Mouse (Mus musculus) CH12.LX (cell line): ENCODE measurements around the gene Tex33. TPM values are rescaled to one million over a fixed set of nuclear protein-coding genes. Genes with fewer than 3 reads are reported as not detected.

Source experiments
- DNase-seq: peaks from one replicate; pipeline ENCODE4 v3.0.0-alpha.2; 2013; ENCODE audit errors: extremely low read depth
- H3K27ac ChIP-seq: 2 replicates; pipeline ENCODE4 v1.5.1; 2012; ENCODE audit warnings: low read depth, mild to moderate bottlenecking, control low read depth, moderate library complexity; ENCODE audit not compliant: insufficient read depth
- H3K27me3 ChIP-seq: replicated peaks from 2 replicates; pipeline ENCODE3; 2012; ENCODE audit warnings: inconsistent platforms
- H3K36me3 ChIP-seq, 2 experiments: replicated peaks in 1 of 2; 2 replicates each; pipeline versions ENCODE3 to v1.6.1; 2012; ENCODE audit warnings: inconsistent platforms in 1 of 2, low read length in 1 of 2, mild to moderate bottlenecking in 1 of 2, mixed read lengths in 1 of 2, moderate library complexity in 1 of 2; ENCODE audit not compliant: control insufficient read depth in 1 of 2, insufficient read depth in 1 of 2
- H3K4me1 ChIP-seq, 2 experiments: 2 replicates each; pipeline ENCODE4 v1.6.1; 2012; ENCODE audit warnings: inconsistent platforms in 1 of 2, moderate library complexity in 1 of 2; ENCODE audit not compliant: insufficient read depth in 2 of 2, control insufficient read depth in 1 of 2
- H3K4me2 ChIP-seq: 2 replicates; pipeline ENCODE4 v1.6.1; 2012; ENCODE audit warnings: low read depth, mild to moderate bottlenecking, control low read depth; ENCODE audit not compliant: poor library complexity, insufficient read depth, severe bottlenecking
- H3K4me3 ChIP-seq, 3 experiments: fragments of 150-350 bp in 1 of 3; sonication (generic) in 1 of 3; replicated peaks in 1 of 3; 2 replicates each; pipeline versions ENCODE3 to v1.5.1; 2011 to 2012; ENCODE audit warnings: low read depth in 2 of 3, low read length in 2 of 3, mild to moderate bottlenecking in 2 of 3, moderate library complexity in 2 of 3, control low read depth in 1 of 3, improper control_type of control experiment in 1 of 3, inconsistent platforms in 1 of 3, mixed read lengths in 1 of 3; ENCODE audit not compliant: poor library complexity in 1 of 3
- H3K79me2 ChIP-seq: replicated peaks from 2 replicates; pipeline ENCODE4 v1.6.1; 2012; ENCODE audit warnings: mild to moderate bottlenecking, moderate library complexity; ENCODE audit not compliant: control insufficient read depth, poor library complexity, insufficient read depth, severe bottlenecking; ENCODE audit errors: extremely low read depth
- H3K9ac ChIP-seq: 2 replicates; pipeline ENCODE4 v1.6.1; 2012; ENCODE audit warnings: low read depth, mild to moderate bottlenecking, control low read depth, moderate library complexity; ENCODE audit not compliant: insufficient read depth
- H3K9me3 ChIP-seq: replicated peaks from 2 replicates; pipeline ENCODE3; 2012; ENCODE audit warnings: low read length, inconsistent platforms, mixed read lengths
- CTCF ChIP-seq, 2 experiments: IDR thresholded peaks in 1 of 2; conservative IDR thresholded peaks in 1 of 2; 2 replicates each; pipeline ENCODE4 v1.5.1; 2011 to 2012; ENCODE audit warnings: low read depth in 2 of 2, low read length in 2 of 2, improper control_type of control experiment in 1 of 2, inconsistent platforms in 1 of 2, mild to moderate bottlenecking in 1 of 2, moderate library complexity in 1 of 2
- IRF4 ChIP-seq: IDR thresholded peaks from 2 replicates; pipeline ENCODE4 v1.6.1; 2014; ENCODE audit warnings: low read depth, mild to moderate bottlenecking, inconsistent platforms, low read length, improper control_type of control experiment
- JUND ChIP-seq: conservative IDR thresholded peaks from 2 replicates; pipeline ENCODE4 v1.6.1; 2011; ENCODE audit warnings: low read depth, low read length, improper control_type of control experiment
- MAFK ChIP-seq: IDR thresholded peaks from 2 replicates; pipeline ENCODE4 v1.6.1; 2011; ENCODE audit warnings: low read length, improper control_type of control experiment; ENCODE audit not compliant: insufficient replicate concordance
- MEF2A ChIP-seq: IDR thresholded peaks from 2 replicates; pipeline ENCODE4 v1.6.1; 2014; ENCODE audit warnings: low read depth, mild to moderate bottlenecking, inconsistent platforms, low read length, improper control_type of control experiment, borderline replicate concordance
- NELFE ChIP-seq: IDR thresholded peaks from 2 replicates; pipeline ENCODE4 v1.6.1; 2011; ENCODE audit warnings: low read depth, low read length, improper control_type of control experiment
- RAD21 ChIP-seq: IDR thresholded peaks from 2 replicates; pipeline ENCODE4 v1.6.1; 2011; ENCODE audit warnings: low read depth, mild to moderate bottlenecking, low read length, improper control_type of control experiment, moderate library complexity
- SMC3 ChIP-seq: IDR thresholded peaks from 2 replicates; pipeline ENCODE4 v1.6.1; 2011; ENCODE audit warnings: low read depth, low read length, improper control_type of control experiment
- TCF12 ChIP-seq: IDR thresholded peaks from 2 replicates; pipeline ENCODE4 v1.6.1; 2014; ENCODE audit warnings: low read depth, mild to moderate bottlenecking, inconsistent platforms, low read length, improper control_type of control experiment
- USF1 ChIP-seq: IDR thresholded peaks from 2 replicates; pipeline ENCODE4 v1.6.1; 2014; ENCODE audit warnings: low read depth, mild to moderate bottlenecking, inconsistent platforms, low read length, improper control_type of control experiment
- ZC3H11A ChIP-seq: IDR thresholded peaks from 2 replicates; pipeline ENCODE4 v1.6.1; 2012; ENCODE audit warnings: low read depth, mild to moderate bottlenecking, inconsistent platforms, low read length, improper control_type of control experiment
- dilution Hi-C: fragments of 300-500 bp; cut with MboI; formaldehyde crosslinking; loops from 2 replicates; pipeline ENCODE4 v1.14.3; 2020; ENCODE audit warnings: low sequenced_read_pairs; ENCODE audit not compliant: extremely low pct_unique_long_range_greater_than_20kb, extremely low pct_ligation_motif_present
- in situ Hi-C: fragments of 300-500 bp; cut with MboI; formaldehyde crosslinking; loops from 3 replicates; pipeline ENCODE4 v1.14.3; 2019; ENCODE audit warnings: low sequenced_read_pairs, low pct_ligation_motif_present, low pct_unique_long_range_greater_than_20kb, mixed read lengths
- polyA plus RNA-seq: library from polyadenylated mRNA; unstranded; fragments of >175 nt; gene quantifications from 2 replicates; pipeline ENCODE4 v1.2.1, GENCODE M21; 2012; ENCODE audit warnings: low read depth; ENCODE audit not compliant: insufficient read length
- total RNA-seq, 2 experiments: library from RNA; depleted of rRNA; stranded (reverse); fragments of 300-350 nt in 1 of 2; fragments of >200 nt in 1 of 2; gene quantifications; 2 replicates each; pipeline ENCODE4 v1.2.3; 2012 to 2014

Gene Tex33
- total and polyA plus RNA-seq, 3 experiments: not detected

DNA sequence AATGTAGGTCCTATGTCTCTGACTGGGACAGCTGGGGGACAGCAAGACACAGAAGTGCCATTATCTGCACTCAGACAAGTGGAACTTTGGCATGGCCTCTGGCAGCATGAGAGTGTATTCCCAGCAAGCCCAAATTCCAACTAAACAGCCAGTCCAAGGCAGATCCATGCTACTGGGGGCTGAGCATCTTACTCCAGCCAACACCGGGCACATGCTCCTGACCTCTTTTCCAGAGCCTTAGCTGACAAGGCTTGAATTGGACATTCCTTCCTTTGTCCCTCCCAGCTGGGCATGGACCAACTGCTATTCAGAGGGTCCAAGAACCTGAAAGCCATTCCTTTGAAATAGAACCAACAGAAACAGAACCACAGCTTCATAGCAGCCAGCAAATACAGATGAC lies 26.1 kb downstream of the Tex33 start:
- H3K4me3 ChIP-seq: no peak overlapping the region
- no peaks in the 10 kb centered on the region for H3K79me2 ChIP-seq
- TF ChIP-seq TCF12: no peak
- TF ChIP-seq JUND: no peak
- in situ Hi-C loops (loop anchor here (5.0 to 10.0 kb wide), 2 partner anchors 55 to 187 kb away; partner anchors contain the start of gene Kctd17), dilution Hi-C loops (no loop called here)
- peaks cover 63% of the 10 kb centered on the region for H3K27me3 ChIP-seq
- DNase-seq: no peak
- no peak overlapping the region for H3K9ac ChIP-seq
- H3K36me3 ChIP-seq: no peaks in the 10 kb centered on the region
- H3K4me2 ChIP-seq: no peak overlapping the region
- H3K9me3 ChIP-seq: peaks cover 4% of the 10 kb centered on the region
- H3K4me1 ChIP-seq: peaks cover 2 to 14% of the 10 kb centered on the region in 2 experiments; a peak in 3 of 4 replicates
- H3K27ac ChIP-seq: no peak overlapping the region

DNA sequence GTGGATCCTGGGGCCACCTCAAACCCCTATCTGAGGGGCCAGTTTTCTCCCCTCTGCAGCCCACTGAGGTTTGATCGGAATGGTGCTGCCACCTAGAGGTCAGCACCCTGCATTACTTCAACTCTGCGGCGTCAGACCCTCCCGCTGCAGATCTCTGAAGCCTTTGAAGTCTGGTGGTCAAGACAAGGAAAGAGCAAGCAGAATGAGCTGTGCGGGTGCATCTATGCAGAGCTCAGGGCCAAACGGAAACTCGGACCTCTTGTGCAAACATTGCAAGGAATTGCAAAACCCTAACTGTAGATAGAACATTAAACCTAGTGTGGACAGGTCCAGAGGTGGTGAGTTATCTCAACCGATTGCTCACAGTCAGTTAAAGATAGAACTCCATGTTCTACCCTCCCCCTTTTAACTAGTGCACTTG lies 26.8 kb downstream of the Tex33 start:
- DNase-seq: peak; percentile 45
- peaks cover 2 to 14% of the 10 kb centered on the region in 2 experiments; a peak in 3 of 4 replicates for H3K4me1 ChIP-seq
- TF ChIP-seq USF1 (no peak), ZC3H11A (peak; percentile 77), SMC3 (peak; percentile 83), IRF4 (peak; percentile 50; the same call in 1 of the 2 replicates), RAD21 (peak; percentile 88), MEF2A (no peak), NELFE (peak; percentile 35; the same call in 1 of the 2 replicates), CTCF (conservative IDR thresholded peaks at IDR 0.05 in 1 of 2, IDR thresholded peaks at IDR 0.05 in 1 of 2; ENCODE audit: low read depth in 2 of 2, low read length in 2 of 2) (peak; percentile 52 to 90; a peak in 3 of 4 replicates)
- peaks cover 60% of the 10 kb centered on the region for H3K27me3 ChIP-seq
- no peak overlapping the region for H3K9ac ChIP-seq
- H3K4me3 ChIP-seq: no peak overlapping the region
- H3K27ac ChIP-seq: no peak overlapping the region
- H3K4me2 ChIP-seq: no peak overlapping the region
- peaks cover 4% of the 10 kb centered on the region for H3K9me3 ChIP-seq
- dilution Hi-C loops (no loop called here), in situ Hi-C loops (loop anchor here (5.0 to 10.0 kb wide), 2 partner anchors 56 to 187 kb away; partner anchors contain the start of gene Kctd17)
- no peaks in the 10 kb centered on the region for H3K36me3 ChIP-seq
- H3K79me2 ChIP-seq: no peaks in the 10 kb centered on the region

DNA sequence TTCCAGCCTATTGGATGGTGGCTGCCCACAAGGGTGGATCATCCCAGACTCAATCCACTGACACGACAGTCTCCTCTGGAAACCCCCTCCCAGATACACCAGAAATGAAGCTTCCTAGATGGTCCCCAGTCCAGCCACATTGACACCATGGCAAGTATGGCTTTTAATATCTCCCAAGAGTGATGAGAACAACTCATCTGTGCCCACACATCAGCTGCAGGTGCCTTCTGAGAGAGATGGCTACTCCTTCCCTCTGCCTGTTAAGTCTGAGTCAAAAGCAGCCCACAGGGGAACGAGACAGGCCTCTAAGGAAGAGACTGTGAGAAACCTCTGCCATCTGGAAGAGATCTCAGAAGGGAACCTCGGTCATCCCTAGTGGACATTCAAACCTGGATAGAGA lies 27.9 kb downstream of the Tex33 start:
- dilution Hi-C loops (no loop called here), in situ Hi-C loops (loop anchor here (5.0 to 10.0 kb wide), 2 partner anchors 57 to 186 kb away; partner anchors contain the start of gene Kctd17)
- Histone ChIP-seq H3K27me3 (peaks cover 59% of the 10 kb centered on the region), H3K4me3 (no peak overlapping the region), H3K79me2 (no peaks in the 10 kb centered on the region), H3K4me2 (no peak overlapping the region), H3K9me3 (peaks cover 4% of the 10 kb centered on the region), H3K36me3 (no peaks in the 10 kb centered on the region), H3K4me1 (peaks cover 2 to 14% of the 10 kb centered on the region in 2 experiments; a peak in 3 of 4 replicates), H3K9ac (no peak overlapping the region), H3K27ac (no peak overlapping the region)
- no peak for TF ChIP-seq MAFK
- no peak for DNase-seq
